Mouse (Mus musculus): ENCODE results near the gene Syn3.

Gene Syn3

GRCm38 (mm10) chr10:86476720-86477119 lies 22.0 kb downstream of the Syn3 start:
- ChIA-PET CTCF (interaction anchor here in 1 of 4 experiments (1.4 to 1.7 kb wide), 2 partner anchors 13 to 22 kb away, joined by 5 read pairs; partner anchors contain the start of gene Syn3), POLR2A (interaction anchor here in 1 of 4 experiments (1.5 kb wide), 1 partner anchor 22 kb away, joined by 3 read pairs; the partner anchor contains the start of gene Syn3)

GRCm38 (mm10) chr10:86475270-86475669 lies 23.4 kb downstream of the Syn3 start:
- CTCF ChIA-PET = interaction anchor here (0.6 to 2.9 kb wide), 10 partner anchors 9 to 1161 kb away, joined by 3 to 14 read pairs (median 4); partner anchors contain the start of gene Syn3 (in 1 of the 4)
- POLR2A ChIA-PET = interaction anchor here in 2 of 4 experiments (0.7 to 1.5 kb wide), 2 partner anchors 19 to 24 kb away, joined by 3 read pairs; partner anchors contain the start of gene Syn3 (in 1 of the 2)

- POLR2A ChIA-PET = interaction anchor here in 1 of 4 experiments (0.7 to 1.1 kb wide), 4 partner anchors 9 to 457 kb away, joined by 3 to 5 read pairs (median 4); no protein-coding TSS in a partner anchor
- CTCF ChIA-PET = interaction anchor here in 3 of 4 experiments (0.6 to 2.9 kb wide), 7 partner anchors 9 to 1160 kb away, joined by 3 to 14 read pairs (median 5); no protein-coding TSS in a partner anchor
Measured at GRCm38 (mm10) chr10:86474176-86475154, 24.2 kb downstream of the Syn3 start.

GRCm38 (mm10) chr10:86473637-86474154 lies 25.0 kb downstream of the Syn3 start:
- CTCF ChIA-PET = interaction anchor here in 1 of 4 experiments (2.9 kb wide), 1 partner anchor 10 kb away, joined by 9 read pairs; no protein-coding TSS in a partner anchor
- POLR2A ChIA-PET = interaction anchor here in 1 of 4 experiments (1.1 kb wide), 1 partner anchor 10 kb away, joined by 3 read pairs; no protein-coding TSS in a partner anchor

GRCm38 (mm10) chr10:86468612-86469546 lies 29.8 kb downstream of the Syn3 start:
- ChIA-PET POLR2A (interaction anchor here in 1 of 4 experiments (0.6 kb wide), 1 partner anchor 549 kb away, joined by 3 read pairs; no protein-coding TSS in a partner anchor), CTCF (interaction anchor here in 3 of 4 experiments (0.6 to 2.3 kb wide), 5 partner anchors 13 to 175 kb away, joined by 3 to 8 read pairs (median 5); no protein-coding TSS in a partner anchor)

- POLR2A ChIA-PET = interaction anchor here in 3 of 4 experiments (0.6 to 2.5 kb wide), 5 partner anchors 11 to 500 kb away, joined by 3 to 11 read pairs (median 5); partner anchors contain the start of gene Fbxo7 (in 1 of the 3)
- CTCF ChIA-PET = interaction anchor here (0.5 to 2.5 kb wide), 69 partner anchors 11 to 1411 kb away, joined by 3 to 28 read pairs (median 4); partner anchors contain the start of genes Syn3 (in 3 of the 4), Timp3 (in 3 of the 4), Fbxo7 (in 2 of the 4) and Rtcb (in 1 of the 4)
Measured at GRCm38 (mm10) chr10:86463538-86464199, 35.0 kb downstream of the Syn3 start.

- ChIA-PET CTCF (interaction anchor here in 1 of 4 experiments (1.3 kb wide), 1 partner anchor 277 kb away, joined by 5 read pairs; no protein-coding TSS in a partner anchor), POLR2A (interaction anchor here in 1 of 4 experiments (0.8 kb wide), 1 partner anchor 131 kb away, joined by 4 read pairs; no protein-coding TSS in a partner anchor)
Measured at GRCm38 (mm10) chr10:86459643-86460042, 39.1 kb downstream of the Syn3 start.

GRCm38 (mm10) chr10:86457665-86458209 lies 41.0 kb downstream of the Syn3 start:
- ChIA-PET CTCF (interaction anchor here in 1 of 4 experiments (0.7 kb wide), 1 partner anchor 325 kb away, joined by 4 read pairs; no protein-coding TSS in a partner anchor), POLR2A (no interaction called here)

GRCm38 (mm10) chr10:86457195-86457594 lies 41.5 kb downstream of the Syn3 start:
- CTCF ChIA-PET = interaction anchor here in 1 of 4 experiments (0.7 kb wide), 1 partner anchor 326 kb away, joined by 4 read pairs; no protein-coding TSS in a partner anchor
- POLR2A ChIA-PET = no interaction called here

GRCm38 (mm10) chr10:86455296-86456055 lies 43.2 kb downstream of the Syn3 start:
- ChIA-PET POLR2A (interaction anchor here in 1 of 4 experiments (0.6 kb wide), 1 partner anchor 155 kb away, joined by 4 read pairs; no protein-coding TSS in a partner anchor), CTCF (no interaction called here)

GRCm38 (mm10) chr10:86452326-86452995 lies 46.2 kb downstream of the Syn3 start:
- CTCF ChIA-PET = interaction anchor here (0.5 to 2.4 kb wide), 13 partner anchors 10 to 572 kb away, joined by 3 to 13 read pairs (median 4); partner anchors contain the start of gene Syn3 (in 1 of the 4)
- POLR2A ChIA-PET = interaction anchor here in 1 of 4 experiments (1.0 kb wide), 1 partner anchor 431 kb away, joined by 3 read pairs; the partner anchor contains the start of gene Fbxo7

- POLR2A ChIA-PET = no interaction called here
Measured at GRCm38 (mm10) chr10:86451294-86451693, 47.4 kb downstream of the Syn3 start.

GRCm38 (mm10) chr10:86446649-86447048 lies 52.0 kb downstream of the Syn3 start:
- POLR2A ChIA-PET = interaction anchor here in 1 of 4 experiments (1.3 to 1.6 kb wide), 2 partner anchors 10 to 11 kb away, joined by 4 read pairs; no protein-coding TSS in a partner anchor
- CTCF ChIA-PET = no interaction called here

More at GRCm38 (mm10) chr10:86451294-86451693, 47.4 kb downstream of the Syn3 start:
- CTCF ChIA-PET = no interaction called here

- CTCF ChIA-PET = no interaction called here
- POLR2A ChIA-PET = interaction anchor here in 1 of 4 experiments (1.3 kb wide), 1 partner anchor 9 kb away, joined by 4 read pairs; no protein-coding TSS in a partner anchor
Measured at GRCm38 (mm10) chr10:86445207-86445606, 53.5 kb downstream of the Syn3 start.

- CTCF ChIA-PET = no interaction called here
- POLR2A ChIA-PET = interaction anchor here in 1 of 4 experiments (1.2 kb wide), 1 partner anchor 9 kb away, joined by 3 read pairs; no protein-coding TSS in a partner anchor
Measured at GRCm38 (mm10) chr10:86444665-86445064, 54.0 kb downstream of the Syn3 start.
